9 mouse cellular contexts compared by ENCODE assay signal in genomic region chr9:60713616-60714015, GRCm38 (mm10). TPM values are rescaled to one million over a fixed set of nuclear protein-coding genes. Genes with fewer than 3 reads are reported as not detected.
A peak's percentile ranks its signal among the peaks of the same experiment; 100 is the strongest.
DNase-seq lines count a peak whose midpoint lies in the region; ATAC-seq and TF ChIP-seq lines count a peak whose summit lies in the region.
"Had no signal": no experiment of that assay in that cellular context is flagged by ENCODE, and none has a peak within 500 bp of the region (broad histone marks: within the 10 kb centered on the region; RNA-seq: fewer than 3 reads in every experiment).

No protein-coding gene starts in this region.

- H3K27me3 ChIP-seq in forebrain, postnatal 0 days (ENCODE audit: insufficient read depth, low read length): no peaks in the 10 kb centered on the region
- peaks cover 25% of the 10 kb centered on the region for H3K27me3 ChIP-seq in liver, embryonic 15.5 days

- peak overlapping the region; percentile 92 for H3K4me2 ChIP-seq in forebrain, postnatal 0 days (ENCODE audit: low read depth)
- H3K4me2 ChIP-seq in liver, embryonic 15.5 days: 0 out of 2 replicates have a peak overlapping the region, but pooled peaks have one; percentile 64

- no peaks in the 10 kb centered on the region for H3K4me1 ChIP-seq in ES-E14 (ENCODE audit: control insufficient read depth in 2 of 2, insufficient read depth in 2 of 2, low read length in 2 of 2, poor library complexity in 1 of 2)
- H3K4me1 ChIP-seq in forebrain, postnatal 0 days (ENCODE audit: insufficient read depth): peaks cover 12% of the 10 kb centered on the region; the same call in 1 of the 2 replicates
- no peaks in the 10 kb centered on the region; the same call in 1 of the 2 replicates for H3K4me1 ChIP-seq in liver, embryonic 15.5 days (replicated peaks)

- no peaks in the 10 kb centered on the region for H3K36me3 ChIP-seq in ES-E14 (ENCODE audit: control insufficient read depth, insufficient read depth, low read length, poor library complexity, severe bottlenecking)
- H3K36me3 ChIP-seq in forebrain, postnatal 0 days (ENCODE audit: insufficient read depth): no peaks in the 10 kb centered on the region
- no peaks in the 10 kb centered on the region for H3K36me3 ChIP-seq in liver, embryonic 15.5 days (replicated peaks)

- TF ChIP-seq CTCF in gastrocnemius, adult 2 months (IDR thresholded peaks at IDR 0.05): no peak
- TF ChIP-seq CTCF in forebrain, postnatal 0 days (IDR thresholded peaks at IDR 0.05; ENCODE audit: low read depth): no peak

- intact Hi-C loops in gastrocnemius, adult 2 months (cut with DNase I): no loop called here

- H3K9ac ChIP-seq in ES-E14 (ENCODE audit: insufficient read depth, low read depth, low read length, poor library complexity, severe bottlenecking): no peak overlapping the region
- H3K9ac ChIP-seq in forebrain, postnatal 0 days: peak overlapping the region; percentile 94
- H3K9ac ChIP-seq in liver, embryonic 15.5 days: no peak overlapping the region

- in situ Hi-C loops in ES-E14 (cut with MboI; ENCODE audit: low sequenced_read_pairs in 2 of 2, unreplicated experiment in 2 of 2): no loop called here

- ATAC-seq in forebrain, postnatal 0 days: no peak
- no peak for ATAC-seq in liver, embryonic 15.5 days (ENCODE audit: insufficient read depth)
- ATAC-seq in CD4-positive, CD25-positive, alpha-beta regulatory T cell, adult 4 months: no peak

- 50% methylated on average over 4 of the region's 4 CpGs for WGBS in forebrain, postnatal 0 days
- 31% methylated on average over 4 of the region's 4 CpGs for WGBS in liver, embryonic 15.5 days (ENCODE audit: insufficient replicate concordance)

- H3K9me3 ChIP-seq in ES-E14 (ENCODE audit: control insufficient read depth, insufficient read depth, low read depth, low read length): no peaks in the 10 kb centered on the region
- no peaks in the 10 kb centered on the region for H3K9me3 ChIP-seq in forebrain, postnatal 0 days (ENCODE audit: low read length)
- no peaks in the 10 kb centered on the region for H3K9me3 ChIP-seq in liver, embryonic 15.5 days (replicated peaks)

- H3K4me3 ChIP-seq in gastrocnemius, adult 2 months: peak overlapping the region; percentile 86
- H3K4me3 ChIP-seq in ES-E14 (ENCODE audit: insufficient read depth in 1 of 2, low read depth in 1 of 2, low read length in 2 of 2, poor library complexity in 1 of 2, severe bottlenecking in 1 of 2): peak overlapping the region; percentile 65 to 73; a peak in 2 of 4 replicates
- H3K4me3 ChIP-seq in forebrain, postnatal 0 days (ENCODE audit: low read depth, low read length): peak overlapping the region; percentile 59
- H3K4me3 ChIP-seq in liver, embryonic 15.5 days (replicated peaks): no peak overlapping the region

- peak overlapping the region; percentile 88 for H3K27ac ChIP-seq in gastrocnemius, adult 2 months
- H3K27ac ChIP-seq in ES-E14 (ENCODE audit: insufficient read depth, low read depth, low read length, poor library complexity, severe bottlenecking): no peak overlapping the region
- peak overlapping the region; percentile 73 for H3K27ac ChIP-seq in forebrain, postnatal 0 days (ENCODE audit: low read depth, low read length)
- no peak overlapping the region for H3K27ac ChIP-seq in liver, embryonic 15.5 days (replicated peaks)

- no peak for DNase-seq in gastrocnemius, adult 2 months
- no peak for DNase-seq in gastrocnemius, adult 18-20 months (ENCODE audit: low spot score)
- DNase-seq in ES-E14 (ENCODE audit: low read depth, low spot score): no peak
- DNase-seq in forebrain, postnatal 0 days: no peak
- DNase-seq in spleen, postnatal 4 days (ENCODE audit: low spot score in 2 of 2): no peak
- no peak for DNase-seq in layer of hippocampus, postnatal 14 days (ENCODE audit: low spot score in 2 of 2)

TF ChIP-seq in ES-E14, 5 proteins besides CTCF, POLR2A, EP300 and RAD21:
- no peak for TF ChIP-seq ZC3H11A (IDR thresholded peaks at IDR 0.05; ENCODE audit: borderline replicate concordance, low read depth, low read length)
TF ChIP-seq in ES-E14: peak in this region for 0.

RNA-seq across cellular contexts. Expression of gene Larp6, which starts 0.8 kb away (rescaled TPM):
- total RNA-seq in gastrocnemius, adult 2 months (2021): 1 to 10 TPM; 1.1 to 2.2 TPM
- 1 to 10 TPM; 1.1 to 1.2 TPM for total RNA-seq in gastrocnemius, adult 18-20 months (2021)
- total RNA-seq in ES-E14 (2012; rRNA removed): 0.16 and 0.62 TPM in 2 replicates
- 31.2 and 34.4 TPM in 2 replicates for total RNA-seq in forebrain, postnatal 0 days (2014; rRNA removed)
- 22.0 and 23.8 TPM in 2 replicates for polyA plus RNA-seq in forebrain, postnatal 0 days (2015; fragmentation: Nextera tagmentation; extraction: Ambion mirVana)
- polyA plus RNA-seq in liver, embryonic 15.5 days (2015; fragmentation: Nextera tagmentation; extraction: Ambion mirVana): 0.06 and 0.08 TPM in 2 replicates
- not detected for polyA plus RNA-seq in CD4-positive, CD25-positive, alpha-beta regulatory T cell, adult 4 months (2017; shearing (Covaris generic))
- 10 to 100 TPM; 32.2 to 32.8 TPM for total RNA-seq in layer of hippocampus, postnatal 14 days (2021)
- total RNA-seq: liver, adult 2 months had no signal
- polyA plus RNA-seq: liver, adult 2 months had no signal

RNA-seq across cellular contexts. Expression of gene Lrrc49, which starts 25.7 kb away (rescaled TPM):
- total RNA-seq in gastrocnemius, adult 2 months (2021): 1 to 10 TPM; 2.5 to 3.2 TPM
- 1 to 10 TPM; 1.8 to 2.8 TPM for total RNA-seq in gastrocnemius, adult 18-20 months (2021)
- total RNA-seq in ES-E14 (2012; rRNA removed): 3.4 and 3.7 TPM in 2 replicates
- 85.5 and 85.6 TPM in 2 replicates for total RNA-seq in forebrain, postnatal 0 days (2014; rRNA removed)
- polyA plus RNA-seq in forebrain, postnatal 0 days (2015; fragmentation: Nextera tagmentation; extraction: Ambion mirVana): 64.3 and 69.6 TPM in 2 replicates
- 0.56 and 0.85 TPM in 2 replicates for polyA plus RNA-seq in liver, embryonic 15.5 days (2015; fragmentation: Nextera tagmentation; extraction: Ambion mirVana)
- polyA plus RNA-seq in CD4-positive, CD25-positive, alpha-beta regulatory T cell, adult 4 months (2017; shearing (Covaris generic)): 1 to 10 TPM; 1.8 to 2.1 TPM
- total RNA-seq in layer of hippocampus, postnatal 14 days (2021): 10 to 100 TPM; 53.6 to 62.6 TPM

Comparison
In these comparisons a context has a peak if more than half of its experiments do, and no peak if none do; other contexts are left out.
1. H3K27ac ChIP-seq: peak in gastrocnemius, adult 2 months (single experiment) and forebrain, postnatal 0 days (single experiment); none in ES-E14 (single experiment) and liver, embryonic 15.5 days (single experiment).
2. RNA of gene Larp6, which starts 0.8 kb away (total RNA-seq): 31.2 to 34.4 TPM in forebrain, postnatal 0 days and 32.2 to 32.8 TPM in layer of hippocampus, postnatal 14 days; 1.1 to 2.2 TPM in gastrocnemius, adult 2 months, 1.1 to 1.2 TPM in gastrocnemius, adult 18-20 months and 0.16 to 0.62 TPM in ES-E14; every median in the first group is over 10 times any median in the second.
3. RNA of gene Lrrc49, which starts 25.7 kb away (total RNA-seq): 85.5 to 85.6 TPM in forebrain, postnatal 0 days and 53.6 to 62.6 TPM in layer of hippocampus, postnatal 14 days; 3.4 to 3.7 TPM in ES-E14, 2.5 to 3.2 TPM in gastrocnemius, adult 2 months and 1.8 to 2.8 TPM in gastrocnemius, adult 18-20 months; every median in the first group is over 10 times any median in the second.